28 mouse cellular contexts compared by ENCODE assay signal in the genomic region with DNA sequence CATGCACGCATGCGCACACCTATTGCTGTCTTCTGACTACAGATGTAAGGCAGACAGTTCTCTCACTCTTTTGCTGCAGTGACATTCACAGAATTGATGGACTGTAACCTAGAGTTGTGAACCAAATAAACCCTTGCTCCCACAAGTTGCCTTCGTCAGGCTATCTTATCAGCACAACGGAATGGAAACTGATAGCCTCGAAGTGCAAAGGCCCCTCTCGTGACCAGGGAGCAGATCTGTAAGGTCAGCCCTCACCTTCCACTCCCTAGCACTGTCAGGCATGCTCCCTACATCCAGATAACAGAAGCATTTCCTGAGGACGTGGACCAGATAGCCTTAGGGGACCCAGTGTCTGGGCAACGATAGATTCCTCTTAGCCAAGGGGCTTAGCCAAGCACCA.
"Had no signal": no experiment of that assay in that cellular context is flagged by ENCODE, and none has a peak within 500 bp of the region (broad histone marks: within the 10 kb centered on the region; RNA-seq: fewer than 3 reads in every experiment).

No protein-coding gene starts in this region.

- H3K4me3 ChIP-seq: forebrain, embryonic 15.5 days; gastrocnemius, adult 2 months; heart, embryonic 12.5 days; heart, embryonic 15.5 days; hindbrain, embryonic 10.5 days; hindbrain, embryonic 12.5 days; kidney, embryonic 15.5 days; limb, embryonic 13.5 days; limb, embryonic 15.5 days; liver, embryonic 12.5 days had no signal

- H3K9me3 ChIP-seq: forebrain, embryonic 15.5 days; heart, embryonic 12.5 days; heart, embryonic 15.5 days; hindbrain, embryonic 10.5 days; hindbrain, embryonic 12.5 days; kidney, embryonic 15.5 days; limb, embryonic 13.5 days; limb, embryonic 15.5 days; liver, embryonic 12.5 days had no signal

- H3K27me3 ChIP-seq: forebrain, embryonic 15.5 days; heart, embryonic 12.5 days; heart, embryonic 15.5 days; limb, embryonic 15.5 days had no signal

- ATAC-seq: forebrain, embryonic 15.5 days; forebrain, postnatal 0 days; hindbrain, embryonic 16.5 days; inflammation-experienced regulatory T-cells, adult 6 months; liver, embryonic 12.5 days had no signal

- H3K27ac ChIP-seq: forebrain, embryonic 15.5 days; gastrocnemius, adult 2 months; hindbrain, embryonic 10.5 days; hindbrain, embryonic 12.5 days; hindbrain, embryonic 14.5 days; kidney, embryonic 15.5 days; kidney, postnatal 0 days; limb, embryonic 13.5 days; limb, embryonic 15.5 days; liver, embryonic 12.5 days had no signal

- H3K4me1 ChIP-seq: forebrain, embryonic 15.5 days; hindbrain, embryonic 12.5 days had no signal

- DNase-seq: forebrain, postnatal 0 days; gastrocnemius, adult 2 months; gastrocnemius, postnatal 10 days; gastrocnemius, postnatal 25 days; heart, adult 18-20 months; heart, postnatal 14 days; heart, postnatal 4 days; kidney, adult 11 months; kidney, adult 2 months; kidney, adult 9 months; kidney, postnatal 14 days; kidney, postnatal 36 days; layer of hippocampus, adult 9-11 months; layer of hippocampus, postnatal 36 days; left cerebral cortex, postnatal 4 days had no signal

- H3K4me2 ChIP-seq: forebrain, embryonic 15.5 days; heart, embryonic 12.5 days; heart, embryonic 15.5 days; hindbrain, embryonic 12.5 days; hindbrain, embryonic 14.5 days; kidney, embryonic 15.5 days; limb, embryonic 13.5 days; limb, embryonic 15.5 days; liver, embryonic 12.5 days had no signal

- H3K9ac ChIP-seq: forebrain, embryonic 15.5 days; forebrain, postnatal 0 days; heart, embryonic 12.5 days; heart, embryonic 15.5 days; hindbrain, embryonic 12.5 days; hindbrain, embryonic 14.5 days; kidney, embryonic 15.5 days; limb, embryonic 13.5 days; limb, embryonic 15.5 days; liver, embryonic 12.5 days had no signal

- H3K36me3 ChIP-seq: forebrain, embryonic 15.5 days; heart, embryonic 12.5 days; heart, embryonic 15.5 days; hindbrain, embryonic 10.5 days; hindbrain, embryonic 12.5 days; kidney, embryonic 15.5 days; limb, embryonic 13.5 days; limb, embryonic 15.5 days; liver, embryonic 12.5 days had no signal
